Mouse (Mus musculus): ENCODE results near the gene 3110009E18Rik.

DNA sequence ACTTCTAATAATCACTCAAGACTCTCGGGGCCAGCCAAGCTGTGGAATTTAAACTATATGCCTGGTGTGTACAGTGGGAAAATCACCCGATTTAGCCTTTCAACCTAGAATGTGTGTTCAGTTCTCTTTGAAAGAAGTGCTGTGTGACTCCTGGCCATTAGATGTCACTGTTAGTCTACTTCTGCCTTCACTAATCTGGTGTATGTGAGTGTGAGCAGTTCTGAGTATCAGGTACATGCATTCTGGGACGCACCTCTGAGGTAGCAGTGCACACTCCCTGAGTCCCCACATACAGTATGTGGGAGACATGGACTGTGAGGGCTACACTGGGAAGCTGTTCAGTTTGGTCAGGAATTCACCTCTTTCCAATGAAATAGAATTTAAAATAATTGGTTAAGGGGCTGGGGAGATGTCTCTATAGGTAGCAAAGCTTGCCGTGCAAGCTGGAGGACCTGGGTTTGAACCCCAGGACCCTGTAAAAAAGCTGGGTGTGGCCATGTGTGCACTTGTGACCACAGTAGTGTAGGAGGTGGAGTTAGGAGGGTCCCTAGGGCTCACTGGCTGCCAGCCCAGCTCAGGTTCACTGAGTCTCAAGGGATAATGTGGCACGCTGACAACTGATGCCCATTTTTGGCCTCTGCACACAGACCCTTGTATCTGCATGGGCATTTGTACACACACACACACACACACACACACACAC, 51.0 kb downstream of the 3110009E18Rik start:
- TF ChIP-seq CTCF (IDR thresholded peaks at IDR 0.05; ENCODE audit: low read depth) (peak; percentile 56), EP300 (IDR thresholded peaks at IDR 0.05; ENCODE audit: low read depth) (no peak)

Measured in liver, embryonic 14.5 days (tissue).